Mouse (Mus musculus) limb, embryonic 15.5 days (tissue): ENCODE measurements around the gene A3galt2. TPM values are rescaled to one million over a fixed set of nuclear protein-coding genes. Genes with fewer than 3 reads are reported as not detected.
A peak's percentile ranks its signal among the peaks of the same experiment; 100 is the strongest.

Experiments used
- ATAC-seq: fragments of 200-750 bp; cut with Nextera tagmentation; 2 replicates; pipeline ENCODE4 v1.8.0; 2017; ENCODE audit warnings: low read depth, moderate TSS enrichment; ENCODE audit not compliant: insufficient number of reproducible peaks, low FRiP score, low TSS enrichment
- H3K27ac ChIP-seq: fragments of 300-500 bp; sonication (generic); 2 replicates; pipeline ENCODE4 v1.5.1; 2015; ENCODE audit warnings: moderate library complexity, mild to moderate bottlenecking, inconsistent platforms
- H3K27me3 ChIP-seq: fragments of 300-500 bp; sonication (generic); 2 replicates; pipeline ENCODE4 v1.6.1; 2015; ENCODE audit warnings: inconsistent platforms
- H3K36me3 ChIP-seq: fragments of 300-500 bp; sonication (generic); 2 replicates; pipeline ENCODE4 v1.6.1; 2015; ENCODE audit warnings: inconsistent platforms
- H3K4me1 ChIP-seq: fragments of 300-500 bp; sonication (generic); 2 replicates; pipeline ENCODE4 v1.6.1; 2015; ENCODE audit warnings: inconsistent platforms
- H3K4me2 ChIP-seq: fragments of 300-500 bp; sonication (generic); 2 replicates; pipeline ENCODE4 v1.6.1; 2015; ENCODE audit warnings: mild to moderate bottlenecking, inconsistent platforms
- H3K4me3 ChIP-seq: fragments of 300-500 bp; sonication (generic); 2 replicates; pipeline ENCODE4 v1.5.1; 2015; ENCODE audit warnings: mild to moderate bottlenecking, inconsistent platforms
- H3K9ac ChIP-seq: fragments of 300-500 bp; sonication (generic); 2 replicates; pipeline ENCODE4 v1.6.1; 2015; ENCODE audit warnings: inconsistent platforms
- H3K9me3 ChIP-seq: fragments of 300-500 bp; sonication (generic); 2 replicates; pipeline ENCODE4 v1.6.1; 2016; ENCODE audit warnings: inconsistent platforms
- WGBS: fragments of 180-500 bp; shearing (Covaris S2); methylation state at CpG from one replicate; pipeline ENCODE4 v1.1.7; 2015; 5-methylcytosine and 5-hydroxymethylcytosine counted together
- polyA plus RNA-seq: library from polyadenylated mRNA; unstranded; fragments of >200 nt; fragmentation: Nextera tagmentation; extraction: Ambion mirVana; gene quantifications from 2 replicates; pipeline ENCODE4 v1.2.1, GENCODE M21; 2015

Gene A3galt2
- polyA plus RNA-seq, 1 experiment from 2014 or later = 0.24 TPM

DNA sequence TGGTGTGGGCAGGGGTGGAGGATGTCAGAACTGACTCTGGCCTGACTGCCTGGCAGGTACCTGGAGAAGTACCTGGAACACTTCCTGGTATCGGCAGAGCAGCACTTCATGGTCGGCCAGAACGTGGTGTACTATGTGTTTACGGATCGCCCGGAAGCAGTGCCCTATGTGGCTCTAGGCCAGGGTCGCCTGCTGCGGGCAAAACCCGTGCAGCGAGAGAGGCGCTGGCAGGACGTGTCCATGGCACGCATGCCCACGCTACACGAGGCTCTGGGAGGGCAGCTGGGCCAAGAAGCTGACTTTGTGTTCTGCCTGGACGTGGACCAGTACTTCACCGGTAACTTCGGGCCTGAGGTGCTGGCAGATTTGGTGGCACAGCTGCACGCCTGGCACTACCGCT, 11.8 kb downstream of the A3galt2 start:
- no peak for ATAC-seq
- WGBS = 93% methylated on average over 20 of the region's 20 CpGs

GRCm38 (mm10) chr4:128768120-128768519, 13.0 kb downstream of the A3galt2 start:
- Histone ChIP-seq H3K9ac (no peak overlapping the region), H3K27me3 (no peaks in the 10 kb centered on the region), H3K4me2 (no peak overlapping the region), H3K4me3 (no peak overlapping the region), H3K36me3 (peaks cover 14% of the 10 kb centered on the region), H3K4me1 (0 out of 2 replicates have a peak, but pooled peaks cover 4% of the 10 kb centered on the region), H3K9me3 (no peaks in the 10 kb centered on the region), H3K27ac (no peak overlapping the region)
- no peak for ATAC-seq
- WGBS = 70% methylated on average over 13 of the region's 13 CpGs

More for the DNA sequence above, 11.8 kb downstream of the A3galt2 start:
- no peak overlapping the region for H3K4me3 ChIP-seq
- no peaks in the 10 kb centered on the region for H3K9me3 ChIP-seq
- no peak overlapping the region for H3K4me2 ChIP-seq
- H3K4me1 ChIP-seq = 0 out of 2 replicates have a peak, but pooled peaks cover 4% of the 10 kb centered on the region
- peaks cover 3% of the 10 kb centered on the region; the same call in 1 of the 2 replicates for H3K36me3 ChIP-seq
- no peak overlapping the region for H3K9ac ChIP-seq
- H3K27me3 ChIP-seq = no peaks in the 10 kb centered on the region
- H3K27ac ChIP-seq = no peak overlapping the region

- no peak overlapping the region for H3K4me3 ChIP-seq
- no peak overlapping the region for H3K4me2 ChIP-seq
Observed at GRCm38 (mm10) chr4:128769569-128770355, 14.6 kb downstream of the A3galt2 start.

GRCm38 (mm10) chr4:128770698-128771097, 15.5 kb downstream of the A3galt2 start:
- Histone ChIP-seq H3K27ac (no peak overlapping the region), H3K4me3 (no peak overlapping the region), H3K27me3 (no peaks in the 10 kb centered on the region), H3K36me3 (peaks cover 39% of the 10 kb centered on the region), H3K4me1 (0 out of 2 replicates have a peak, but pooled peaks cover 4% of the 10 kb centered on the region), H3K9me3 (no peaks in the 10 kb centered on the region), H3K9ac (no peak overlapping the region), H3K4me2 (no peak overlapping the region)
- no peak for ATAC-seq
- WGBS = 70% methylated on average over 5 of the region's 5 CpGs

More at GRCm38 (mm10) chr4:128769569-128770355, 14.6 kb downstream of the A3galt2 start:
- WGBS = 77% methylated on average over 13 of the region's 13 CpGs
- no peak for ATAC-seq
- Histone ChIP-seq H3K9me3 (no peaks in the 10 kb centered on the region), H3K36me3 (peaks cover 30% of the 10 kb centered on the region), H3K9ac (no peak overlapping the region), H3K27me3 (no peaks in the 10 kb centered on the region), H3K4me1 (0 out of 2 replicates have a peak, but pooled peaks cover 4% of the 10 kb centered on the region), H3K27ac (no peak overlapping the region)

DNA sequence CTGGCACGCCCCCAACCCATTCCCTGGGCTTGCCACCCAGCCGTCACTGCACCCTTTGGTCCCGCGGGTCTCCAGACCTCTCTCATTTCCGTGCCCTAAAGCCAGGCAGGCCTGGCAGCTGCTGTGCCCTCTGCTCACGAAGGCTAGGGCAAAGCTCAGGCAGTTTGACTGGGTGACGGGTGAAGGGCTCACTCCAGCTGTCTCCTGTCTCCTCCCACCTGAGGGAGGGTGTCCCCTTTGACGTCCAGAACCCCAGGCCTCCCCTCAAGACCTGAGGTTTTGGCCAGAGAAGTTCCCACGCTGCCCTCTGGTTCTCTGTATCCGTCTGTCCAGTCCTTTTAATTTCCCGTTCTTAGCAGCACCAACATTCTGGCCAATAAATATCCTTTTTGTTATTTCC, 18.7 kb downstream of the A3galt2 start:
- Histone ChIP-seq H3K36me3 (peaks cover 69% of the 10 kb centered on the region), H3K9me3 (no peaks in the 10 kb centered on the region), H3K9ac (no peak overlapping the region), H3K4me2 (no peak overlapping the region), H3K4me3 (no peak overlapping the region), H3K4me1 (0 out of 2 replicates have a peak, but pooled peaks cover 4% of the 10 kb centered on the region), H3K27ac (no peak overlapping the region), H3K27me3 (no peaks in the 10 kb centered on the region)
- no peak for ATAC-seq
- 82% methylated on average over 11 of the region's 11 CpGs for WGBS

DNA sequence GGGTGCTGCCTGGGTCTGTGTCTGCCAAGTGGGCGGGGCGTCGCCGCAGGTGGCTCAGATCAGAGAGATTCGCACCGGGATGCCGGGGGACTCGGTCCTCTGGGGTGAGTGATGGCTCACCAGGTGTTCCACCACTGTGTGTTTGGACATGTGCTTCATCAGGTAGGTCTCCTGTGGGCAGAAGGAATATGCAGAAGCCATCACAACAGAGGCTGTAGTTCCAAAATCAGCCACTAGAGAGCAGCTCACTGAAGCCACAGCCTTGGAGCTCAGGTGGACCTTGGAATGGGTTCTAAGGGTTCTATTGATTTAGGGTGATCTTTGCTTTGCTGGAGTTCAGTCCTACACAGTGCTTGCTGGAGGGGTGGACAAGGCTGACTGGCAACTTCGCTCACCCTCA, 19.3 kb downstream of the A3galt2 start:
- no peak overlapping the region for H3K4me2 ChIP-seq
- ATAC-seq = no peak
- H3K4me3 ChIP-seq = no peak overlapping the region
- WGBS = 88% methylated on average over 9 of the region's 9 CpGs
- no peaks in the 10 kb centered on the region for H3K9me3 ChIP-seq
- 0 out of 2 replicates have a peak, but pooled peaks cover 4% of the 10 kb centered on the region for H3K4me1 ChIP-seq
- no peak overlapping the region for H3K27ac ChIP-seq
- H3K36me3 ChIP-seq = peaks cover 76% of the 10 kb centered on the region
- no peaks in the 10 kb centered on the region for H3K27me3 ChIP-seq
- no peak overlapping the region for H3K9ac ChIP-seq

GRCm38 (mm10) chr4:128776568-128777289, 21.6 kb downstream of the A3galt2 start:
- no peak overlapping the region for H3K4me2 ChIP-seq
- WGBS = 48% methylated on average over 20 of the region's 20 CpGs
- H3K27me3 ChIP-seq = no peaks in the 10 kb centered on the region
- H3K9me3 ChIP-seq = no peaks in the 10 kb centered on the region
- no peak overlapping the region for H3K27ac ChIP-seq
- 0 out of 2 replicates have a peak, but pooled peaks have one; percentile 27 for ATAC-seq
- no peak overlapping the region for H3K4me3 ChIP-seq
- H3K4me1 ChIP-seq = no peaks in the 10 kb centered on the region
- peaks cover 96% of the 10 kb centered on the region for H3K36me3 ChIP-seq
- H3K9ac ChIP-seq = no peak overlapping the region

DNA sequence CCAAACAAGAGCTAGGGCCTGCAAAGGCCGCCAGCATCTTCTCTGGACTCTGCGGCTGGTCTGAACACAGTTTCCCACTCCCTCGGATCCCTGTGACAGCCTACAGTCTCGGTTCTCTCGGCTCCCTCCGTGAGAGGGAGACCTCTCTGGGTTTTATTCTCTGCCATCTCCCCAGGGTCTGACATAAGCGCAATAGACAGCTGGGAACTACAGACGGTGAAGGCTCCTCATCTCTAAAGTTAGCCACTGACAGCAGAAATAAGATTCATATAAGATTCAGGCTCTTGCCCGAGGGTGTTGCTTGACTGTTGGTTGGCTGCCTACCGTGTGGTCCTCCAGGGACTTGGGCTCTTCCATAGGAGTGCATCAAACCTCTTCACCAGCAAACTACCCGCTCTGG, 22.4 kb downstream of the A3galt2 start:
- Histone ChIP-seq H3K36me3 (peaks cover 96% of the 10 kb centered on the region), H3K27ac (no peak overlapping the region)
- 79% methylated on average over 11 of the region's 11 CpGs for WGBS

GRCm38 (mm10) chr4:128782037-128782436, 26.9 kb downstream of the A3galt2 start:
- Histone ChIP-seq H3K4me3 (no peak overlapping the region), H3K9ac (no peak overlapping the region), H3K27ac (no peak overlapping the region), H3K36me3 (peaks cover 96% of the 10 kb centered on the region), H3K4me2 (no peak overlapping the region), H3K4me1 (no peaks in the 10 kb centered on the region), H3K9me3 (no peaks in the 10 kb centered on the region), H3K27me3 (no peaks in the 10 kb centered on the region)
- 86% methylated on average over 7 of the region's 7 CpGs for WGBS
- no peak for ATAC-seq

More for the DNA sequence above, 22.4 kb downstream of the A3galt2 start:
- H3K27me3 ChIP-seq = no peaks in the 10 kb centered on the region
- no peaks in the 10 kb centered on the region for H3K9me3 ChIP-seq
- no peaks in the 10 kb centered on the region for H3K4me1 ChIP-seq
- H3K4me2 ChIP-seq = no peak overlapping the region
- no peak overlapping the region for H3K4me3 ChIP-seq
- no peak overlapping the region for H3K9ac ChIP-seq
- no peak for ATAC-seq

DNA sequence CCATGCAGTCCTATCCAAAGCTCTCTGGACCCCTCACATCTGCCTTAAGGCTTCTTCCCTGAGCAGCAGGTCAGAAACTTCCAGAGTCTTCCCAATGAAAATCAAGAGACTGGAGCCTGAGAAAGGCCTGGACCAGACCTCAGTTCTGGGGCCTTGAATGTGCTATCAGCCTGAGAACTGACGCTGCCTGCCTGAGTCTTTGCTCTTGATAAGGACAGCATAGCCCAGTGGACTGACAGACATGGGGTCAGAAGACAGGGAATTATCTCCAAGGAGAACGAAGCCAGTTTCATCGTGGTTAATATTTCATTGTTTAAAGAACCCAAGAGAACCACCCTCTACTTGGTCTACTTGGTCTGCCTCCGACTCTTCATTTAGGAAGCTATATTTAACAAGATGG, 27.5 kb downstream of the A3galt2 start:
- no peak overlapping the region for H3K9ac ChIP-seq
- no peak overlapping the region for H3K4me3 ChIP-seq
- 75% methylated on average over 4 of the region's 4 CpGs for WGBS

GRCm38 (mm10) chr4:128784950-128785631, 29.9 kb downstream of the A3galt2 start:
- Histone ChIP-seq H3K9me3 (no peaks in the 10 kb centered on the region), H3K4me2 (no peak overlapping the region), H3K4me3 (no peak overlapping the region), H3K9ac (no peak overlapping the region), H3K4me1 (peaks cover 6% of the 10 kb centered on the region; the same call in 1 of the 2 replicates), H3K27ac (no peak overlapping the region), H3K27me3 (no peaks in the 10 kb centered on the region), H3K36me3 (peaks cover 91% of the 10 kb centered on the region)
- 90% methylated on average over 15 of the region's 15 CpGs for WGBS
- ATAC-seq = no peak

More for the DNA sequence above, 27.5 kb downstream of the A3galt2 start:
- Histone ChIP-seq H3K4me1 (no peaks in the 10 kb centered on the region), H3K9me3 (no peaks in the 10 kb centered on the region), H3K27ac (no peak overlapping the region), H3K27me3 (no peaks in the 10 kb centered on the region), H3K4me2 (no peak overlapping the region), H3K36me3 (peaks cover 96% of the 10 kb centered on the region)
- no peak for ATAC-seq
